ENCODE assay signal across 11 mouse cellular contexts in genomic region chrX:107858165-107858564, GRCm38 (mm10). TPM values are rescaled to one million over a fixed set of nuclear protein-coding genes. Genes with fewer than 3 reads are reported as not detected.
DNase-seq lines count a peak whose midpoint lies in the region.
"Had no signal": no experiment of that assay in that cellular context is flagged by ENCODE, and none has a peak within 500 bp of the region (broad histone marks: within the 10 kb centered on the region; RNA-seq: fewer than 3 reads in every experiment).

No protein-coding gene starts in this region.

- DNase-seq in kidney, postnatal 4 days = peak; percentile 17 to 23
- no peak for DNase-seq in kidney, postnatal 36 days
- peak; percentile 2 for DNase-seq in MEL-GATA-1-ER (ENCODE audit: extremely low read depth, low read depth)
- DNase-seq in embryo, embryonic 10.5 days (ENCODE audit: low spot score) = peak; percentile 8
- DNase-seq in retina, postnatal 1 day = peak; percentile 1
- no peak for DNase-seq in B cell, adult 2 months
- no peak for DNase-seq in gastrocnemius, postnatal 10 days
- DNase-seq: adrenal gland, adult 8-10 months; gastrocnemius, postnatal 25 days; liver, postnatal 0 days; right cerebral cortex, postnatal 25 days had no signal

RNA-seq across cellular contexts. Expression of gene 2610002M06Rik, which starts 42.0 kb away (rescaled TPM):
- total RNA-seq in gastrocnemius, postnatal 10 days (2021) = 1 to 10 TPM; 4.7 to 4.9 TPM

Comparison
In these comparisons a context has a peak if more than half of its experiments do, and no peak if none do; other contexts are left out.
1. DNase-seq: peak in kidney, postnatal 4 days (2 of 2), MEL-GATA-1-ER (single experiment), embryo, embryonic 10.5 days (single experiment) and retina, postnatal 1 day (single experiment); none in kidney, postnatal 36 days (0 of 2), B cell, adult 2 months (0 of 2) and gastrocnemius, postnatal 10 days (single experiment).